Mouse (Mus musculus) embryonic facial prominence, embryonic 15.5 days (tissue): ENCODE measurements around the gene Gltpd2. TPM values are rescaled to one million over a fixed set of nuclear protein-coding genes. Genes with fewer than 3 reads are reported as not detected.
A peak's percentile ranks its signal among the peaks of the same experiment; 100 is the strongest.

Source experiments
- ATAC-seq: fragments of 200-750 bp; cut with Nextera tagmentation; 2 replicates; pipeline ENCODE4 v1.8.0; 2017; ENCODE audit warnings: low read depth, moderate TSS enrichment; ENCODE audit not compliant: insufficient number of reproducible peaks, low FRiP score, low TSS enrichment
- H3K27ac ChIP-seq: fragments of 300-500 bp; sonication (generic); replicated peaks from 2 replicates; pipeline ENCODE4 v1.5.1; 2015; ENCODE audit warnings: mild to moderate bottlenecking, inconsistent platforms
- H3K27me3 ChIP-seq: fragments of 300-500 bp; sonication (generic); 2 replicates; pipeline ENCODE4 v1.6.1; 2015; ENCODE audit warnings: inconsistent platforms
- H3K36me3 ChIP-seq: fragments of 300-500 bp; sonication (generic); 2 replicates; pipeline ENCODE4 v1.6.1; 2015; ENCODE audit warnings: mild to moderate bottlenecking, inconsistent platforms
- H3K4me1 ChIP-seq: fragments of 300-500 bp; sonication (generic); 2 replicates; pipeline ENCODE4 v1.6.1; 2015; ENCODE audit warnings: inconsistent platforms
- H3K4me2 ChIP-seq: fragments of 300-500 bp; sonication (generic); replicated peaks from 2 replicates; pipeline ENCODE4 v1.6.1; 2015; ENCODE audit warnings: mild to moderate bottlenecking, inconsistent platforms
- H3K4me3 ChIP-seq: fragments of 300-500 bp; sonication (generic); replicated peaks from 2 replicates; pipeline ENCODE4 v1.5.1; 2015; ENCODE audit warnings: mild to moderate bottlenecking, inconsistent platforms
- H3K9ac ChIP-seq: fragments of 300-500 bp; sonication (generic); 2 replicates; pipeline ENCODE4 v1.6.1; 2015; ENCODE audit warnings: inconsistent platforms
- H3K9me3 ChIP-seq: fragments of 300-500 bp; sonication (generic); replicated peaks from 2 replicates; pipeline ENCODE4 v1.6.1; 2016; ENCODE audit warnings: inconsistent platforms
- WGBS: fragments of 180-500 bp; shearing (Covaris S2); methylation state at CpG from one replicate; pipeline ENCODE4 v1.1.7; 2015; 5-methylcytosine and 5-hydroxymethylcytosine counted together
- polyA plus RNA-seq: library from polyadenylated mRNA; unstranded; fragments of >200 nt; fragmentation: Nextera tagmentation; extraction: Ambion mirVana; gene quantifications from 2 replicates; pipeline ENCODE4 v1.2.1, GENCODE M21; 2015

Gene Gltpd2
- polyA plus RNA-seq, 1 experiment from 2014 or later, result 0.44 TPM

DNA sequence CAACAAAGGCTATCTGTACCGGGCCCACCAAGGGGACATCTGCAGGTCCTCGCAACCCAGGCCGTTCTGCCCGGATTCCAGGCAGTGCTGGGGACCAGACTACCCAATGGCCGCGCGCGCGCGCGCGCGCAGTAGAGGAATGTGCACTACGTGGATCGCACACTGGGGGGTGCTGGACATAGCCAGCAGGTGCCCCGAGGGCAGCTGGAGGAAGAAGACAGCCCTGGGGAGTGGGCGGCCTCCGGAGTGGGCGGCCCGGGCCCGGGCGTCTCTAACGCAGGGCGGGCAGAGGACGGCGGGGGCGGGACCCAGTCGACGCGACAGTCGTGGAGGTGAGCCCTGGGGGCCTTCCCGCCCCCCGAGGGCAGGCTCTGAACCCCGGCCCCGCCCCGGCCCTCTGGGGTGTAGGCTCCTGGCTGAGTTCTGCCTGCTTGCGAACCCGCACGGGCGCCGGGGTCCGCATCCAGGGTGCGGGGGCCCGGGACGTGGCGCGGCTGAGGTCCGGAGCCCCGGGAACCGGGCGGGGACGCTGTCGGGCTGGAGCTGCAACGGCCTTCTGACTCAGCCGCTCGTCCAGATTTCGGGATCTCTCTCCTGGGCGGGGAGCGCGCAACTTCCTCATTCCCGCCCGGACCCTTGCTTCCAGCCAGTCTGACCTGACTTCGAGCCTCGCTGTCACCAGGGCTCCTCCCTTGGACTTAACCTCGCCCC is 21.0 kb downstream of the Gltpd2 start, which contains the start of gene Pld2:
Gene Pld2, plus strand, starts transcription at position 188 of the 711 bp plus-strand sequence.
- H3K9me3 ChIP-seq, result no peaks in the 10 kb centered on the region
- no peaks in the 10 kb centered on the region for H3K36me3 ChIP-seq
- peaks cover 16% of the 10 kb centered on the region; the same call in 1 of the 2 replicates for H3K4me1 ChIP-seq
- ATAC-seq, result peak; percentile 92
- H3K27me3 ChIP-seq, result no peaks in the 10 kb centered on the region; the same call in 1 of the 2 replicates
- 1% methylated on average over 58 of the region's 65 CpGs for WGBS
- H3K9ac ChIP-seq, result peak within 1 kb of the TSS; percentile 52
- H3K4me2 ChIP-seq, result peak within 1 kb of the TSS; percentile 83
- H3K4me3 ChIP-seq, result peak within 1 kb of the TSS; percentile 62
- H3K27ac ChIP-seq, result peak within 1 kb of the TSS; percentile 60; the same call in 1 of the 2 replicates

GRCm38 (mm10) chr11:70540928-70541327 is 21.9 kb downstream of the Gltpd2 start:
- Histone ChIP-seq H3K36me3 (no peaks in the 10 kb centered on the region), H3K4me1 (peaks cover 16% of the 10 kb centered on the region; the same call in 1 of the 2 replicates), H3K27ac (no peak overlapping the region), H3K27me3 (no peaks in the 10 kb centered on the region; the same call in 1 of the 2 replicates), H3K9ac (no peak overlapping the region), H3K9me3 (no peaks in the 10 kb centered on the region), H3K4me3 (peak overlapping the region; percentile 62), H3K4me2 (peak overlapping the region; percentile 83)
- 82% methylated on average over 7 of the region's 7 CpGs for WGBS
- no peak for ATAC-seq

- Histone ChIP-seq H3K27me3 (no peaks in the 10 kb centered on the region; the same call in 1 of the 2 replicates), H3K4me3 (no peak overlapping the region), H3K4me2 (0 out of 2 replicates have a peak overlapping the region, but pooled peaks have one; percentile 83), H3K9me3 (no peaks in the 10 kb centered on the region), H3K27ac (no peak overlapping the region), H3K36me3 (no peaks in the 10 kb centered on the region), H3K9ac (no peak overlapping the region), H3K4me1 (peaks cover 16% of the 10 kb centered on the region; the same call in 1 of the 2 replicates)
- no peak for ATAC-seq
- 52% methylated on average over 5 of the region's 5 CpGs for WGBS
Measured at GRCm38 (mm10) chr11:70541415-70541814, 22.4 kb downstream of the Gltpd2 start.

DNA sequence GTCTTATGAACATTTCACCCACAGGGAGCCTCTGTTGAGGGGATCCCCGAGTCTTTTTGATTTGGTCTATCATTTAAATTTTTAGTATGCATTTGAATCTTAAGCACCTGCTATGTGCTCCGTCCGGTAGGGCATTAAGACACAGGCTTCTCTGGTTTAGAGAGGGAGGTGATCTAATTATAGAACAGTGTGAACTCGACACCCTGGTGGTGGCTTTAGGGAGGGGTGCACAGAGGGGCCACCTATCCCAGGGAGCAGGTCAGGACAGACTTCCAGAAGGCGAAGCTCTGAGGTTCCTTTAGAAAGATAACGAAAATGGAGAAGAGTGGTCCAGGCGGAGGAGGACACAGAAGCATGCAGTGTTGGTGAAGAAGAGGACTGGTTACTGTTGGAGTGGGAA is 25.5 kb downstream of the Gltpd2 start:
- no peak for ATAC-seq
- Histone ChIP-seq H3K9me3 (no peaks in the 10 kb centered on the region), H3K4me3 (no peak overlapping the region), H3K9ac (no peak overlapping the region), H3K4me1 (peaks cover 16% of the 10 kb centered on the region; the same call in 1 of the 2 replicates), H3K4me2 (no peak overlapping the region), H3K27ac (no peak overlapping the region), H3K36me3 (no peaks in the 10 kb centered on the region), H3K27me3 (no peaks in the 10 kb centered on the region; the same call in 1 of the 2 replicates)
- 57% methylated on average over 7 of the region's 7 CpGs for WGBS

- ATAC-seq, result no peak
- H3K4me1 ChIP-seq, result no peaks in the 10 kb centered on the region
- no peak overlapping the region for H3K4me2 ChIP-seq
- H3K4me3 ChIP-seq, result no peak overlapping the region
- no peaks in the 10 kb centered on the region for H3K9me3 ChIP-seq
- no peaks in the 10 kb centered on the region for H3K27me3 ChIP-seq
- no peak overlapping the region for H3K9ac ChIP-seq
- no peaks in the 10 kb centered on the region; the same call in 1 of the 2 replicates for H3K36me3 ChIP-seq
- H3K27ac ChIP-seq, result no peak overlapping the region
- 88% methylated on average over 8 of the region's 8 CpGs for WGBS
Measured at GRCm38 (mm10) chr11:70551526-70551925, 32.5 kb downstream of the Gltpd2 start.

DNA sequence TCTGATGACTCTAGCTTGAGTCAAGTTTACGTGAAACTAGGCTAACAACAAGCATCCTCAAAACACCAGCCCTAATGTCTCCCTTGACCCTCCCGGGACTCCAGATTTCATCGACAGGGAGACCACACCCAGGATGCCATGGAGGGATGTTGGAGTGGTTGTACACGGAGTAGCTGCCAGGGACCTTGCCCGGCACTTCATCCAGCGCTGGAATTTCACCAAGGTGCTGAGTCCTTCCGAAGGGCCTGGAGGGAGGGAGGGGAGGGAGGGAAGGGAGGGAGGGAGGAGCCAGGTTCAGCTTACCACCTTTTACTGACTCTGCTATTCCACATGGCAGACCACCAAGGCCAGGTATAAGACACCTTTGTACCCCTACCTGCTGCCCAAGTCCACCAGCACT is 34.9 kb downstream of the Gltpd2 start:
- Histone ChIP-seq H3K4me3 (no peak overlapping the region), H3K27me3 (no peaks in the 10 kb centered on the region), H3K9ac (no peak overlapping the region), H3K9me3 (no peaks in the 10 kb centered on the region), H3K4me2 (no peak overlapping the region), H3K4me1 (no peaks in the 10 kb centered on the region), H3K36me3 (peaks cover 4% of the 10 kb centered on the region; the same call in 1 of the 2 replicates), H3K27ac (no peak overlapping the region)
- no peak for ATAC-seq
- 25% methylated on average over 7 of the region's 7 CpGs for WGBS

DNA sequence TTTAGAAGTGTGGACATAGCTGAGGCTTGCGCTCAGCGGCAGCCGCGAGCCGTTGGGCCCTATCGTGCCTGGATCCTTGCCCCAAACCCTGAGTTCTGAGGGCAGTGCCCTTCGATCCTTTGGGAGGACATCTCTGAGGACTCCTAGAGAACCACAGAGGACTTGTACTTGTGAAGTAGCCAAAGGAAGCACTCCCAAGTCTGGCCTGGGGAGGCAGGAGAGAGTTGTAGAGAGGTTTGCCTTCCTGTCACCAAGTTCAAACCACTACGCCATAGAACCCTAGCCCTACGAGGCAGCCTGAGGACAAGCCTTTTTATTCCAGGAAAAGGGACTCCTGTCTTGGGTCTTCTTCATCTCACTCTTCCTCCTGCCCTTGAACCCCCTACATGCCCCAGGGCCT is 38.5 kb downstream of the Gltpd2 start:
- Histone ChIP-seq H3K4me3 (no peak overlapping the region), H3K36me3 (peaks cover 4% of the 10 kb centered on the region; the same call in 1 of the 2 replicates), H3K4me2 (no peak overlapping the region), H3K27ac (no peak overlapping the region), H3K27me3 (no peaks in the 10 kb centered on the region), H3K9ac (no peak overlapping the region), H3K4me1 (peaks cover 8% of the 10 kb centered on the region), H3K9me3 (no peaks in the 10 kb centered on the region)
- ATAC-seq, result no peak
- WGBS, result 89% methylated on average over 9 of the region's 9 CpGs

GRCm38 (mm10) chr11:70561937-70562286 is 42.9 kb downstream of the Gltpd2 start:
- Histone ChIP-seq H3K27me3 (no peaks in the 10 kb centered on the region), H3K9me3 (no peaks in the 10 kb centered on the region), H3K4me2 (peak overlapping the region; percentile 92), H3K9ac (0 out of 2 replicates have a peak overlapping the region, but pooled peaks have one; percentile 74), H3K4me1 (peaks cover 35% of the 10 kb centered on the region), H3K4me3 (peak overlapping the region; percentile 94), H3K27ac (peak overlapping the region; percentile 92), H3K36me3 (peaks cover 2% of the 10 kb centered on the region; the same call in 1 of the 2 replicates)
- ATAC-seq, result no peak
- 2% methylated on average over 2 of the region's 2 CpGs for WGBS

DNA sequence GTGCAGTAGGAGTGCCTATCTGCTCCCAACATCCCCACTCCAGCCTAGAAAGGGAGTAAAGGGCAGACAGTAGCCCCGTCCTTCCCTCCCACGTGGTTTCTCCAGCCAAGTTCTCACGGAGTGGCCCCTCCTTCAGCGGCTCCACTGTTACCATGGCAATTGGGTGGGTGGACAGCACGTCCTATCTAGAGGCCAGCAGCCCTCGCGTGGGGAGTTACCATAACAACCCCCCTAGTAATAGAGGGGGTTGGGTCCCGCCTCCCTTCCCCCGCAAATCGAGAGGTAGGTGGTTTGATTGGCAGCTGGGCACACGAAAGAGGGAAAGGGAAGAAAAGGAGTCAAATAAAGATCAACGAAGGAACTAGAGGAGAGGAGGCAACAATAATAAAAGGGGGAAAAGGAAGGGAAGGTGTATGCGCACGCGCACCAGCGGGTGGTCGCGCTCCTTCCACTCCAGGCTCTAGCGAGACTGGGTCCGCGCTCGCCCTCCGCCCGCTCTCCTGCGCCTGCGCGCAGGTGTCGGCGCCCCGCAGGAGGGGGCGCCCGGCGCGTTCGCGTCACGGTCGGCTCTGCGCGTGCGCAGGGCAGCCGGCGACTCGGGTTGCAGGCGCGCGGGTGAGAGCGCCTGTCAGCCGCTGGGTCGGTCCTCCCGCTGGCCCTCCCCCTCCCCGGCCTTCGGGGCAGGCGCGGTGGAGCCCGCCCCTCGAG is 43.4 kb downstream of the Gltpd2 start, which contains the start of gene Mink1:
Gene Mink1, plus strand, starts transcription at position 595 of the 708 bp plus-strand sequence.
- WGBS, result under 1% methylated on average over 50 of the region's 57 CpGs
- H3K4me2 ChIP-seq, result peak within 1 kb of the TSS; percentile 92
- H3K9me3 ChIP-seq, result no peaks in the 10 kb centered on the region
- ATAC-seq, result peak; percentile 91
- peaks cover 35% of the 10 kb centered on the region for H3K4me1 ChIP-seq
- no peaks in the 10 kb centered on the region for H3K36me3 ChIP-seq
- H3K27ac ChIP-seq, result peak within 1 kb of the TSS; percentile 92
- H3K4me3 ChIP-seq, result peak within 1 kb of the TSS; percentile 94
- H3K9ac ChIP-seq, result peak within 1 kb of the TSS; percentile 74
- no peaks in the 10 kb centered on the region for H3K27me3 ChIP-seq

DNA sequence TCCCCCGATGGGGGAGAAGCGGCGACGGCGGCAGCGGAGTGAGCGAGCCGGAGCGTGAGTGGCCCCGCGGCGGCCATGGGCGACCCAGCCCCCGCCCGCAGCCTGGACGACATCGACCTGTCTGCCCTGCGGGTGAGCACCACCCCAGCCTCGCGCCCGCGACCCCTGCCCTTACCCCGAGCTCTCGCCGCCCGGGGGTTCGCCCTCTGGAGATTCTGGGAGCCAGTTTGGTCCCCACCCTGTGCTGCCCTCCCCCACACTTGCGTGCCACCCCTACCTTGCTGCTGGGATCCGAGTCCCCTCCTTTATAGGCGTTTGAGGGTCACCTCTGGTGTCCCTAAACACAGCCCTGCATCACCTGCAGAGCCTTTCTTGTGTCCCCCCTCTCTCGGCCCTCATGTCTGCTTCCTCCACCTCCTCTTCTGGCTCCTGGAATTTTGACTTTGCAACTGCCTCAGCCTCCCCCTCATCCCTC is 44.0 kb downstream of the Gltpd2 start:
- no peaks in the 10 kb centered on the region for H3K36me3 ChIP-seq
- 0% methylated on average over 30 of the region's 31 CpGs for WGBS

More for the DNA sequence above, 44.0 kb downstream of the Gltpd2 start:
- H3K4me3 ChIP-seq, result peak overlapping the region; percentile 94
- H3K4me1 ChIP-seq, result peaks cover 35% of the 10 kb centered on the region
- peak overlapping the region; percentile 92 for H3K27ac ChIP-seq
- peak overlapping the region; percentile 74 for H3K9ac ChIP-seq
- peak overlapping the region; percentile 92 for H3K4me2 ChIP-seq
- ATAC-seq, result peak; percentile 13; the same call in 1 of the 2 replicates
- H3K9me3 ChIP-seq, result no peaks in the 10 kb centered on the region
- no peaks in the 10 kb centered on the region for H3K27me3 ChIP-seq
